Mouse (Mus musculus): ENCODE data around the gene Mov10l1.
A peak's percentile ranks its signal among the peaks of the same experiment; 100 is the strongest.

Mov10l1 gene

DNA sequence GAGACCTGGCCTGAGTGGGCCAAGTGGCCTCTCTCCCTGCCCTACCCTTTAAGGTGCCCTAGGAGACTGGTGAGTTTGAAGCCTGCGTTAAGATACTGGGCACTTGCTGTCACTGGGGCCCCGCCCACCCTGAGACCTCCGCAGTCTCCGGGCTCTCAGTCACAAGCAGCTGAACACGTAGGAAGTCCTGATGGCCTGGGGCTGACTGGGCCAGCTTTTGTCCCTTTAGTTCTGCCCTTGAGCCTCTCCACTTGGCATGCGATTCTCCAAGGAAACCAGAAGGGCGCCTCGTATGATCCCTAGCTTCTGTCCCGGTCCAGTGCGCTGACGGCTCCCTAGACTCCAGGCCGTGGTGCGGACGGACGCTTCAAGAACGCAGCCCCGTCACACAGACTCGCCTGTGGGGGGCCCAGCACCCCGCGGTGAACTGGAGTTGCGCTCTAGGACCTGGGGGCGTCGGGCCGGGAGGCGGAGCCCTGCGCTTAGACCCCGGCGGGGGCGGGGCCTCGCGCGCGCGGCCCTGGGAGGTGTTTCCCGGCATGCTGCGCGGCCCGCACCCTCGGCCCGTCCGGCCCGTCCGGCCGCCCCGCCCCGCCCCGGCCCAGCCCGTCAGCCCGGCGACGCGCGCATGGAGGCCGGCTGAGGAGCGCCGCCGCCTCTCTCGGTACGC lies 92.9 kb downstream of the Mov10l1 start:
- DNase-seq (ENCODE audit: low spot score): peak; percentile 78

GRCm38 (mm10) chr15:89076156-89076731 lies 93.5 kb downstream of the Mov10l1 start:
- peak; percentile 54 for DNase-seq (ENCODE audit: low spot score)

DNA sequence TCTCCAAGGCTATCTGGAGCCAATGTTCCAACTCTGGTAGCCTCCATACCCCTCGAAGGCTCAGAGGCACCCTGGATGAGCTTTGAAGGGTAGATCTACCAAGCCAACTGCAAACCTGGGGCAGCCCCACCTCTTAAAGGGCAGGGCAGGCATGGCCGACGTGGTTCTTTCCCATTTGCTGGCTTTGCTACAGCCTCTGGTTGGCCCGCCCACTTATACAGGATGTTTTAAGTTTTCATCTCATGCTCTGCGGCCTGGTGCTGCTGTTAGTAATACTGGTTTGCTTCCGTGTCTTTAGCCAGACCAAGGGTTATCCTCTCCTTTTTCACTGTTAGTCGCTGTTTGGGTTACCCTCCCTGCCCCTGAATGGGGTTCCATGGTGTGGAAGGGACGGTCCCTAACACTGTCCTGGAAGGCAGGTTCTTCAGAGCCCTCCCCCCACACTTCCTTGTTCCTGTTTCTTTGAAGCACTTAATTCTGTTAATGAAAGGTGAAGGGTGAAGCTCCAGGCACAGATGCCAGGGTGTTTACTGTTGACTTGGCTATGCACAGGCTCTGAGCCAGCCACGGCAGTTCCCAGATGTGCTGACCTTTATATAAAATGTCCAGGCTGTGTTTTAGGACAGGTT lies 95.6 kb downstream of the Mov10l1 start:
- peak; percentile 91 for DNase-seq (ENCODE audit: low spot score)

- no peak for DNase-seq (ENCODE audit: low spot score)
Measured at GRCm38 (mm10) chr15:89083906-89084305, 101.2 kb downstream of the Mov10l1 start.

- no peak for DNase-seq (ENCODE audit: low spot score)
Measured at GRCm38 (mm10) chr15:89084826-89085225, 102.1 kb downstream of the Mov10l1 start.

- DNase-seq (ENCODE audit: low spot score): peak; percentile 92
Measured at GRCm38 (mm10) chr15:89088607-89089247, 106.0 kb downstream of the Mov10l1 start, which contains the start of gene Selenoo. Gene Selenoo, plus strand, starts transcription at chr15:89089084.

DNA sequence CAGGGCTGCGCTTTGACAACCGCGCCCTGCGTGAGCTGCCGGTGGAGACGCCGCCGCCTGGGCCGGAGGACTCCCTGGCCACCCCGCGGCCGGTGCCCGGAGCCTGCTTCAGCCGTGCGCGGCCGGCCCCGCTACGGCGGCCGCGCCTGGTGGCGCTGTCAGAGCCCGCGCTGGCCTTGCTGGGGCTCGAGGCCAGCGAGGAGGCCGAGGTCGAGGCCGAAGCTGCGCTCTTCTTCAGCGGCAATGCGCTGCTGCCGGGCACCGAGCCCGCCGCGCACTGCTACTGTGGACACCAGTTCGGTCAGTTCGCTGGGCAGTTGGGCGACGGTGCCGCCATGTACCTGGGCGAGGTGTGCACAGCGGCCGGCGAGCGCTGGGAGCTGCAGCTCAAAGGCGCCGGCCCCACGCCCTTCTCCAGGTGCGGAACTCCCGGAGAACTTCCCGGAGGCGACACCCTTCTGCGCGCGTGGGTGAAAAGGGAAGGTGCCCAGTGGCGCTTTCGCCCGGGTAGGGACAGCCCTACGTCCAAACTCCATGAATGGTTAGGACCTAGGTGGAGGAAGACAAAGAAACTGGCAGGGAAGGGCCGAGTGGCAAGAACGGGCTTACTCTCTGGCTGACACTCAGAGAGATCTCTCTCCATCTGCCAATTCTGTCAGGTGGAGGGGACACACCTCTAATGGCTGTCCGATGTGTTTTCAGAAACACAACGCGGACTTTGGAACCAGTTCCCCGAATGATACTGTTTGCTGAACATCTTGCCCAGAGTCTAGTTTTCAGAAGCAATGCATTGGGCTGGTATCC lies 106.7 kb downstream of the Mov10l1 start:
- DNase-seq (ENCODE audit: low spot score): peak; percentile 21

DNA sequence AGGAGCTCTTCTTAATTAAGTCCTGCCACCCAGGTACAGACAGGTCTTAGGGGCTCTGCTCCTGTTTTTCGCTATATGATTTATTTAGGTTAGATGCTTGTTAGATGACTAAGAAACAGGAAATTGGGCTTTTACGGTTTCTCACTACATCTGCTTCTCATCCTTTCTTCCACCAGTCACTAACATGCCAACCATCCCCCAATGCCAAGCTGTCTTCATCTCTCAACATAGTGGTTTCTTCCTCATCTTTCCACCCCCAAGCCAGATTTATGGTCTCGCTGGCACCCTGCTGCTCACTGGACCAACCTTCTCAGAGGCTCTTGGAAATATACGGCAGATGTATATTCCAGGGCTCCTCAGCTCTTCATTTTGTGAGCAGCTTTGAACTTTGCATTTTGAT lies 108.0 kb downstream of the Mov10l1 start:
- DNase-seq (ENCODE audit: low spot score): no peak

- no peak for DNase-seq (ENCODE audit: low spot score)
Measured at GRCm38 (mm10) chr15:89092181-89092580, 109.5 kb downstream of the Mov10l1 start.

GRCm38 (mm10) chr15:89097450-89097849 lies 114.7 kb downstream of the Mov10l1 start:
- DNase-seq (ENCODE audit: low spot score): no peak

DNA sequence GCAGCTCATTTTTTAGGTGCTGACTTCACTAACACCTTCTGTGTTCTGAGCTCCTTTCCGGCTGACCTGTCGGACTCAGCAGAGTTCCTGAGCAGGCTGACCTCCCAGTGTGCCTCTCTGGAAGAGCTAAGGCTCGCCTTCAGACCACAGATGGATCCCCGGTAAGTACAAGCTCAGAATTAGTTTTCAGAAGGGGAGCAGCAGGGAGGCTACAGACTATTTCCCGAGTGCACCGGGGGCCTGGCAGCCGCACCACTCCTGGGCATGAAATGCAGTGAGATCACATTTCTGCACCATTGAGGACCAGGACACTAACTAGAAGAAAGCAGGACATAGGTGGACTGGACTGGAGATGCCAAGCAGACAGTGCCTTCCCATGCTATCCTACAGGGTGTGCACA lies 115.9 kb downstream of the Mov10l1 start:
- DNase-seq (ENCODE audit: low spot score): no peak

GRCm38 (mm10) chr15:89100823-89101222 lies 118.1 kb downstream of the Mov10l1 start:
- DNase-seq (ENCODE audit: low spot score): no peak

DNA sequence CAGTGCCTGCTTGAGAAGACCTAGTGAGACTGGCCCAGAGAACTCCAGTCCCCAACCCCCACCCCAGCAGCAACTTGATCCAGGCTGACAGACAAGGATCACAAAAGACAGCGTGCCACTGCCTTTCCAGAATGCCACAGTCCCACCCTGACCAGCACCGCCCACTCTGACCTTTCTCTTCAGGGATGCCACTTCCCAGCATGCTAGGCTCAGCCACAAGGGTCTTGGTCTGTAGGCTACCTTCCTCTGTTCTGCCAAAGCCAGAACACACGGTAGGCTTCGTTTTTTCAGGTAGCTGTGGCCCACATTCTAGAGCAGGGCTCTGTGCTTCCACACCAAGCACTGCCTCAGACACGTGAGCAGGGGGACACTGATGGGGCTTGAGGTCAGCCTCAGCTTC lies 119.9 kb downstream of the Mov10l1 start:
- DNase-seq (ENCODE audit: low spot score): no peak

DNA sequence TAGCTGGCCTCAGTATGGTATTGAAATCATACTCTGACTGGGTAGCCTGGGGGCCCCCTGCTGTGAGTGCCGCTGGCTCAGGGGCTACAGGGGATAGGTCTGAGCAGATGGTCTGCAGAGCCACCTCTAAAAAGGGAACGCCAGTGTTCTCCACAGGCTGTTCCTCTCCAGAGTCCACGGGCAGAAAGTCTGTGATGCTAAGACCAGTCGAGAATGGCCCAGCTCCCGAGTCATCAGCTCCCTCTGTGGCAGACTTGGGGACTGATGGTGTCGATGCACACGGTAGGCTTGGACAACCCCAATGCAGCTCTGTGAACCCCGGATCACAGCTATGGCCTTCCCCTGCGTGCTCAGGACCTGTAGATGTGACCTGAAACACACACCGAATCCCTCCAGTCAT lies 121.2 kb downstream of the Mov10l1 start:
- no peak for DNase-seq (ENCODE audit: low spot score)

- no peak for DNase-seq (ENCODE audit: low spot score)
Measured at GRCm38 (mm10) chr15:89104425-89104824, 121.7 kb downstream of the Mov10l1 start.
